Mouse (Mus musculus) heart, embryonic 16.5 days (tissue): ENCODE data around the gene Zfp768. TPM values are rescaled to one million over a fixed set of nuclear protein-coding genes. Genes with fewer than 3 reads are reported as not detected.

ENCODE experiments used
- ATAC-seq: fragments of 200-750 bp; cut with Nextera tagmentation; replicated peaks from 2 replicates; pipeline ENCODE4 v1.8.0; 2017; ENCODE audit warnings: moderate number of reproducible peaks; ENCODE audit not compliant: insufficient read depth, low FRiP score; ENCODE audit errors: extremely low read depth
- H3K27ac ChIP-seq: fragments of 300-500 bp; sonication (generic); 2 replicates; pipeline ENCODE4 v1.5.1; 2014; ENCODE audit warnings: mild to moderate bottlenecking, low read length, control low read depth, moderate library complexity
- H3K27me3 ChIP-seq: fragments of 300-500 bp; sonication (generic); 2 replicates; pipeline ENCODE4 v1.6.1; 2014; ENCODE audit warnings: low read length, mixed read lengths; ENCODE audit not compliant: control insufficient read depth, insufficient read depth
- H3K36me3 ChIP-seq: fragments of 300-500 bp; sonication (generic); 2 replicates; pipeline ENCODE4 v1.6.1; 2014; ENCODE audit not compliant: control insufficient read depth, insufficient read depth
- H3K4me1 ChIP-seq: fragments of 300-500 bp; sonication (generic); 2 replicates; pipeline ENCODE4 v1.6.1; 2014; ENCODE audit warnings: low read length, mixed read lengths; ENCODE audit not compliant: control insufficient read depth, insufficient read depth
- H3K4me2 ChIP-seq: fragments of 300-500 bp; sonication (generic); 2 replicates; pipeline ENCODE4 v1.6.1; 2014; ENCODE audit warnings: low read depth, mild to moderate bottlenecking, control low read depth, low read length
- H3K4me3 ChIP-seq: fragments of 300-500 bp; sonication (generic); 2 replicates; pipeline ENCODE4 v1.5.1; 2014; ENCODE audit warnings: mild to moderate bottlenecking, control low read depth, low read length
- H3K9ac ChIP-seq: fragments of 300-500 bp; sonication (generic); 2 replicates; pipeline ENCODE4 v1.6.1; 2014; ENCODE audit warnings: low read length, control low read depth
- H3K9me3 ChIP-seq: fragments of 300-500 bp; sonication (generic); replicated peaks from 2 replicates; pipeline ENCODE4 v1.6.1; 2016; ENCODE audit warnings: low read length; ENCODE audit not compliant: control insufficient read depth
- WGBS: fragments of 180-500 bp; shearing (Covaris S2); extraction: QIAGEN DNeasy Blood & Tissue Kit; methylation state at CpG from one replicate; pipeline ENCODE4 v1.1.7; 2014; 5-methylcytosine and 5-hydroxymethylcytosine counted together
- polyA plus RNA-seq: library from polyadenylated mRNA; unstranded; fragments of >200 nt; fragmentation: Nextera tagmentation; extraction: Ambion mirVana; gene quantifications from 2 replicates; pipeline ENCODE4 v1.2.1, GENCODE M21; 2015

Gene Zfp768
- polyA plus RNA-seq, 1 experiment from 2014 or later: 17.1 TPM

GRCm38 (mm10) chr7:127361449-127361848 is 16.1 kb upstream of the Zfp768 start:
- Histone ChIP-seq H3K36me3 (no peaks in the 10 kb centered on the region), H3K9ac (no peak overlapping the region), H3K4me1 (no peaks in the 10 kb centered on the region; the same call in 1 of the 2 replicates), H3K9me3 (no peaks in the 10 kb centered on the region), H3K27ac (no peak overlapping the region), H3K4me3 (no peak overlapping the region), H3K4me2 (no peak overlapping the region), H3K27me3 (peaks cover 20% of the 10 kb centered on the region)
- ATAC-seq: no peak
- WGBS: 48% methylated on average over 13 of the region's 13 CpGs

GRCm38 (mm10) chr7:127360265-127360664 is 14.9 kb upstream of the Zfp768 start:
- Histone ChIP-seq H3K27me3 (peaks cover 22% of the 10 kb centered on the region), H3K4me2 (no peak overlapping the region), H3K4me1 (no peaks in the 10 kb centered on the region; the same call in 1 of the 2 replicates), H3K27ac (no peak overlapping the region), H3K4me3 (no peak overlapping the region), H3K9me3 (no peaks in the 10 kb centered on the region), H3K36me3 (no peaks in the 10 kb centered on the region), H3K9ac (no peak overlapping the region)
- 59% methylated on average over 4 of the region's 4 CpGs for WGBS
- no peak for ATAC-seq

- Histone ChIP-seq H3K4me2 (no peak overlapping the region), H3K4me1 (no peaks in the 10 kb centered on the region), H3K9me3 (no peaks in the 10 kb centered on the region), H3K27ac (no peak overlapping the region), H3K36me3 (no peaks in the 10 kb centered on the region), H3K9ac (no peak overlapping the region), H3K27me3 (peaks cover 16% of the 10 kb centered on the region), H3K4me3 (no peak overlapping the region)
- no peak for ATAC-seq
- 65% methylated on average over 4 of the region's 4 CpGs for WGBS
Measured at GRCm38 (mm10) chr7:127358472-127358871, 13.1 kb upstream of the Zfp768 start.

- Histone ChIP-seq H3K9me3 (no peaks in the 10 kb centered on the region), H3K27me3 (peaks cover 16% of the 10 kb centered on the region), H3K4me3 (no peak overlapping the region), H3K27ac (no peak overlapping the region), H3K4me2 (no peak overlapping the region), H3K36me3 (no peaks in the 10 kb centered on the region), H3K4me1 (no peaks in the 10 kb centered on the region), H3K9ac (no peak overlapping the region)
- WGBS: 58% methylated on average over 2 of the region's 2 CpGs
- ATAC-seq: no peak
Measured at GRCm38 (mm10) chr7:127357871-127358270, 12.5 kb upstream of the Zfp768 start.

- no peak overlapping the region for H3K9ac ChIP-seq
- no peaks in the 10 kb centered on the region for H3K4me1 ChIP-seq
- H3K27me3 ChIP-seq: peaks cover 7% of the 10 kb centered on the region; the same call in 1 of the 2 replicates
- WGBS: 51% methylated on average over 3 of the region's 3 CpGs
- H3K27ac ChIP-seq: no peak overlapping the region
- no peaks in the 10 kb centered on the region for H3K36me3 ChIP-seq
- H3K4me3 ChIP-seq: no peak overlapping the region
- no peak for ATAC-seq
- H3K9me3 ChIP-seq: no peaks in the 10 kb centered on the region
- no peak overlapping the region for H3K4me2 ChIP-seq
Measured at GRCm38 (mm10) chr7:127355796-127356195, 10.4 kb upstream of the Zfp768 start.

GRCm38 (mm10) chr7:127351230-127352004 is 6.0 kb upstream of the Zfp768 start:
- no peak overlapping the region for H3K9ac ChIP-seq
- H3K27ac ChIP-seq: no peak overlapping the region
- no peak overlapping the region for H3K4me3 ChIP-seq
- peaks cover 4% of the 10 kb centered on the region for H3K4me1 ChIP-seq
- H3K4me2 ChIP-seq: no peak overlapping the region
- H3K9me3 ChIP-seq: no peaks in the 10 kb centered on the region
- no peak for ATAC-seq
- H3K27me3 ChIP-seq: 0 out of 2 replicates have a peak, but pooled peaks cover 2% of the 10 kb centered on the region
- 75% methylated on average over 5 of the region's 5 CpGs for WGBS
- H3K36me3 ChIP-seq: no peaks in the 10 kb centered on the region

GRCm38 (mm10) chr7:127346676-127347075 is 1.3 kb upstream of the Zfp768 start:
- WGBS: 12% methylated on average over 8 of the region's 8 CpGs

GRCm38 (mm10) chr7:127345092-127345491 is 297 bp downstream of the Zfp768 start:
- peak overlapping the region; percentile 99 for H3K9ac ChIP-seq
- WGBS: under 1% methylated on average over 41 of the region's 42 CpGs
- H3K27me3 ChIP-seq: no peaks in the 10 kb centered on the region
- peak; percentile 32 for ATAC-seq
- no peaks in the 10 kb centered on the region for H3K9me3 ChIP-seq
- peak overlapping the region; percentile 97 for H3K27ac ChIP-seq
- H3K36me3 ChIP-seq: peaks cover 15% of the 10 kb centered on the region
- H3K4me3 ChIP-seq: peak overlapping the region; percentile 91
- H3K4me2 ChIP-seq: peak overlapping the region; percentile 89
- peaks cover 20% of the 10 kb centered on the region for H3K4me1 ChIP-seq

More at GRCm38 (mm10) chr7:127346676-127347075, 1.3 kb upstream of the Zfp768 start:
- Histone ChIP-seq H3K4me2 (peak overlapping the region; percentile 89), H3K9me3 (no peaks in the 10 kb centered on the region), H3K4me3 (peak overlapping the region; percentile 91), H3K9ac (no peak overlapping the region), H3K27me3 (no peaks in the 10 kb centered on the region), H3K4me1 (peaks cover 20% of the 10 kb centered on the region), H3K36me3 (peaks cover 13% of the 10 kb centered on the region), H3K27ac (peak overlapping the region; percentile 97)
- no peak for ATAC-seq

GRCm38 (mm10) chr7:127344371-127344770 is 1.0 kb downstream of the Zfp768 start:
- no peak overlapping the region; the same call in 1 of the 2 replicates for H3K27ac ChIP-seq
- H3K36me3 ChIP-seq: peaks cover 15% of the 10 kb centered on the region
- no peaks in the 10 kb centered on the region for H3K9me3 ChIP-seq
- WGBS: 84% methylated on average over 8 of the region's 8 CpGs
- no peaks in the 10 kb centered on the region for H3K27me3 ChIP-seq
- H3K4me2 ChIP-seq: peak overlapping the region; percentile 89
- peak overlapping the region; percentile 91 for H3K4me3 ChIP-seq
- ATAC-seq: no peak
- H3K9ac ChIP-seq: peak overlapping the region; percentile 99
- peaks cover 20% of the 10 kb centered on the region for H3K4me1 ChIP-seq
